Mouse (Mus musculus): ENCODE data around the gene Me3.
"Not testable (repeated sequence)": the region's sequence is repeated elsewhere in the genome, so short reads cannot be mapped to it uniquely, and the experiment has no call there.

The Me3 gene

DNA sequence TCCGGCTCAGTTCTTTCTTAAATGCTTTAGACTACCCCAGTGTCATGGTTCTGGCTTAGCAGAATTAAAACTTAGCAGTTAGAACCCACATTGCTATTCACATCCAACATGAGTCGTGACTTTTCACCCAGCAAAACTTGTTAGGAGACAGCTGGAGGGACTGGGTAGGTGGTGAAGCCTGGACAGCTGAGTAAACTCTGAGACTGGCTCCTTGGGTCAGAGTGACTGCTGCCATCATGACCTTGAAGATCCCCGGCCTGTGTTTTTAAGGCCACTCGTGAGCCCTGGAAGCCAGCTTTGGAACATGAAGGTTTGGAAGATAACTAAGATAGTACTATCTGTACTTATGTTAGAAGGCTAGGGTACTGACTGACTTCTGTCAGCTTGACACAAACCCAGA lies 35.4 kb downstream of the Me3 start:
- no peak for DNase-seq

DNA sequence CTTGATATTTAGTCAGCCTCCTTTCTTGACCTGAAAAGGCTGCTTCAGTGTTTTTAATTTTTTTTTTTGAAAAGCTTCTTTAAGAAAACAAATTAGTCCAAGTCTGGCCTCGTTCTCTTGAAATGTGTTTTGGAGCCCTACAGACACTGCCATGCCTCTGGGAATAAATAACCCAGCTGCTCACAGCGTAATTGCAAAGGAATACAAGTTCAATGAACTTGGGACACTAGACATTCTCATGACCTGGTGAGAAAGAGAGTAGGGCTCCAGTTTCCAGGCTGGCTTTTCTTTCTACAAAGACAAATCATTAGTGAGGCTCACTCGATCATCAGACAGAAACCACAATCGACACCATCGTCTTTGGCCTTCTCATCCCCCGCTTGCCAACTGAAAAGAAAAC lies 37.3 kb downstream of the Me3 start:
- peak; percentile 18 to 32 for DNase-seq

DNA sequence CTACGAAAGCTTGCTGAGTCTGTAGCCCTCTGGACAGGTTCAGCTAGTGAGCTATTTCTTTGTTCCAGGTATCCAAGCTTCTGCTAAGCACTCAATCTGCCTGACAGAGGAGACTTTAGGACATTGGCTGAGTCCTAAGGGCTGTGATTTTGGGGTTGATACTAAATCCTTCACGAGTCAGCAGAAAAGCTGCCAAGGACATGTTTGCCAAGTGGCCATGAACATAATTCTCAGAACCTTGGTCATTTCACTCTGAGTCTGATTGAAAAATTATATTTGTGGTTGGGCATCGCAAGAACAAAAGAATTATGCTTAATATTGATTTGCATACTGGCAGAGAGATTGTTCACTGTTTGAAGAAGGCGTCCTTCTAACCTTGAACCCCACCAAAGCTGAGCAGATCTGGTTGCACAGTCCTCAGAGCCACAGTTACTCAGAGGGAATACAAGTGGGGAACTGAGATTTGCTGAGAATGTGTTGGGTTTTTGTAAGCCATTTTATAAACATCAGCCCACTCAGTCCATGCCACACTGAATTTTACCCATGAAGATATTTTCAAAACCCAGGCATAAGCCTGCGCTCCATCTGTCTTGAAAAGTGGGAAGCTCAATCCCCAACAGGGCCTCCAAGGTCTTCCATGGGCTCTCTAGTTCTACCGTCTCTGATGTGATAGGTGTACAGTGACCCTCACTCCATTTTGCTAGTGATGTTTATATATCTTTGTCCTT lies 39.1 kb downstream of the Me3 start:
- DNase-seq = no peak

DNA sequence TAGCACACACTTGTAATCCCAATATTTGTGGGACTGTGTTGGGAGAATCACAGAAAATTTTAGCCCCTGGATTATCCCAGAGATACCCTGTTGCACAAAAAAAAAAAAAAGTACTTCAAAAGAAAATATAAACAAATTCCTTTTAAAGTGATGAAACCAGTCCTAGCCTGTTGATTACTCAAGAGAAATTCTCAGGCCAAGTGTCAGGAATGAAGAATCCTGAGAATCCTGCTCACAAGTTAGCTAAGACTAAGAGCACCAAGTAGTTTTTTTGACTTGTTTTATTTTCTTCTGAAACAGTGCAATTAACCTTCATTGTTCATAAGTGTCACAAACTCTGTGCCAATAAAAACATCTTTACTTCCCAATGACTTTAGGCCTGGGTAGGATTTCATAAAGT lies 44.0 kb downstream of the Me3 start:
- no peak for DNase-seq

DNA sequence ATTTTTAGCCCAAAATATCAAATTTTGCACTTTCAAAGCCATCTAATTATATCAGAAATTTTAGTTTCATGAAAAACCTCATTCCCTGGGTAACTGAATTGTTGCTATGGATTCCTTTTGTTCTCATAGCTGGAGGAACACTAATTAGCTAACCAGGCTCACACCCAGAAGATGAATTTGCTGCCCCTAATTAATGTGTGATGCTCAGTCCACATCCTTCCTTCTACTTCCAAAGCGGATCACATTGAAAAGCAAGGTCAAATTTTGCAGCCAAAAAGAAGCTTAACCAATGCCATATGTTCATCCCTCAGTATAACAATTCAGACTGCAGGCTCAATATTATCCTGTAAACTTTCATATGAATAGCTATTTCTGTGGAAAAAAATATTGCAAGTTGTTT lies 45.7 kb downstream of the Me3 start:
- no peak for DNase-seq

DNA sequence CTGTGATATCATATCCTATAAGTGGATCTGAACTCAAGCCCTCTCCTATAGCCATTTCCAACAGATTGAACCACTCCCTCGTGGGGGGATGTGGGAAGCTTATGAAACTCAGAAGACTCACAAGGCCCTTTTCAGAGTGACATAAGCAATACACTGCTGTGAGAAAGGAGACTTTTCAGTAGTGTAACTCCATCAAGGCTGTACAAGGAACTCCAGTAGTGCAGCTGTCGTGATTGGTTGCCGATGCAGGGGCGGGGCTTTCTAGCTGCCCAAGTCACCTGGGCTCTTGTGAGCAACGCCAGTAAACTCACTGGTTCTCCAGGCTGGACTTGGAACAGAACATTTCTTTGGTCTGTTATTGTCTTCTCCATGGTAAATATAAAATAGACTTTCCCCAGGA lies 46.5 kb downstream of the Me3 start:
- DNase-seq = no peak

DNA sequence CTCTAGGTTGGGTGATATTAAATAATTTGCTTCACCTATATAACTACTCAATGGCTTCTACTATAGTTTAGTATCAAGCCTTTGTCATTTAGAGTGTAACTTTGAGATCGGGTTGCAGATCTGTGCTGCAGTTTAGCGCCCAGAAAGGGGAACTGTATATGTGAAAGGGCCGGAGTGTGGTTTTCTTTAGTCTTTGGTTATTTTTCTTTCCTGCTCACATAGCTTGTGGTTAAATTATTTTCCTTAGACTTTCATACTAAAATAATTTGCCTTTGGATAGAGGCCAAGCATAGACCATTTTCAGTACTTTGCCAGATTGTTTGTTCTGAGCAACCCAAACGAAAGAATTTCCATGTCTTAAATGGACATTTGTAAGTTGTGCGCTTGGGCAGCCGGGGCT lies 46.9 kb downstream of the Me3 start:
- DNase-seq = no peak

DNA sequence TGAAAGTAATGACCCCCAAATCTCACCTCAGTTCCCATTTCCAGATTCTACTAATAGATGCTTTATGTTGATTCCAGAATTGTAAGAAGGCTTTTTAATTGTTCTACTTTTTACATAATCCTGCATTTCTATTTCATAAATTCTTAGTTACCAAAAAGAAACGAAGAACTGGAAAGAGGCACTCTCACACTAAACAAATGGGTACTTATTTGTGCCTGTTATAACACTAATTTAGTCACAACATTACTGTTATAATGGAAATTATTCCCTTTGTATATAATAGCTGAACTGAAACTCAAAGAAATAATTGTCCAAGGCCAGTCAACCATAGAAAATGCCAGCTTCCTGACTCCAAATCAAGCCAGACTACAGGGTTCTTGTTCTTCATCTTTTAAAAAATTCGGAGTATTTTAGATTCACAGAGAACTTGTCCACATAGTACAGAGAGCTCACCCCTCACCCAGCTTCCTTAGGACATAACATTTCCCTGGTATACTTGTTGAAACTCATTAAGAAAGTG lies 47.5 kb downstream of the Me3 start:
- no peak for DNase-seq

DNA sequence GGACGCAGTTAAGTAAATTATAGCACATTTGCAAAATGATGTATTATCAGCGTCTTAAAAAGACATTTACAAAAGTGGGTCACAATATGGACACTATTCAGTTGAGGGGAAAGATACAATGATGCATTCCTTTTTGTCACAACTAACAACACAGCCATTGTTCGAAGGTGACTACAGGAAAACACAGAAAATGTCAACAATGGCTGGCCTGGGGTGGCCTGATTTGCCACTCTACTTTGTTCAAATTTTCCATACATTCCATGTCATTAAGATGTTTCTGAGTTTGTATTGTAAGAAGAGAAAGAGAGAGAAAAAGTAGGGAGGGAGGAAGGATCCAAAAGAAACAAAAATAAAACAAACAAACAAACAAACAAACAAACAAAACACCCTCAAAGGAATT lies 48.7 kb downstream of the Me3 start:
- DNase-seq = no peak

DNA sequence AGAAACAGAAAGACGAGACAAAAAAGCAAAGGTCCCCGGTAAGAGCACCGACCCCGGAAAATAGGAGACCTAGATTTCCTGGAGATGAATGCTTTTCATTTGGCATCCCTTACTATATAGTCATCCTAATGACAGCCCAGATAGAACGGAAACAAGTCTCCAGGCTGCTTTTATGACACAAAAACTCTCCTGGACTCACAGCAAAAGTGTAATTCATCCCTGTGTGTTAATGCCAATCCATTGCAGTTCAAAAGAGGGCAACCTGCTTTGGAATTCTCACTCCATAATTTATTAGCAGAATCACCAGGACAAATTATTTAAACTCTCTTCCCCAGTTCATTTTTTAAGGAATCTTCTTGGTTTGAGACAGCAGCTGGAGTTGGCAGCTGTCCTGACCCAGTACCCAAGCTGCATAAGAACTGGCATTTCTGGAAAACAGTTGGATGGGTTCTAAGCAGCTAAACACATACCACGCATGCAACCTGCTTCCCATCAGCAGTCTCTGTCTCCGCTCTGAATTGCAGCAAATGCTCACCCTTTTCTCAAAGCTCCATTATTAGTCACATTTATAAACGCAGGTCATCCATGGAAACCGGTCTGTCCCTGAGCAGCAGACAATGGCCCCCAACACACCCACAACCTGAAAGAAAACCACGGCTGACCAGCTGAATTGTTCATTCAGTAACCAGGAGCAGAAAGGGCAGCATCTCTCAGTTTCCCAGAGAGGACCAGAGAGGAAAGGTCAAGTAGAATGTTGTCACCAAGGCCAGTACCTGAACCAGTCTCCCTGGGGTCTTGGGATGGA lies 49.7 kb downstream of the Me3 start:
- DNase-seq = no peak

DNA sequence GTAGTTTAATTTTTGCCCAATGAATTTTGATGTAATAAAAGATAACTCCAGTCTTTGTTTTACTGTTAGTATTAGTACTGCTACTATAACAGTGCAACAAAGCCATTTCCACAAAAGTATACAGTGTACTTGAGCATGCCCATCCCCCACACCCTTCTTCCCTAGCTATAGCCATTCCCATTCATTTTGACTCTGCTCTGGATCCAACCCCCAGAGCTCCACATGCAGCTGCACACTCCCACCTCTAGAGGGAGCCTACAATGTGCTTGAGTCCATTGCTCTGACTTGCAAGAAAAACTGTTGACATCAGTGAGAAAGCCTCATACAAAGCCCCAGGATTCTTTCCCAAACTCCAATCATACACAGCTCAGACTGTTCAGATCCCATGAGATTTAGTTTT lies 66.0 kb downstream of the Me3 start:
- peak in 1 of 2 experiments; percentile 17 for DNase-seq

DNA sequence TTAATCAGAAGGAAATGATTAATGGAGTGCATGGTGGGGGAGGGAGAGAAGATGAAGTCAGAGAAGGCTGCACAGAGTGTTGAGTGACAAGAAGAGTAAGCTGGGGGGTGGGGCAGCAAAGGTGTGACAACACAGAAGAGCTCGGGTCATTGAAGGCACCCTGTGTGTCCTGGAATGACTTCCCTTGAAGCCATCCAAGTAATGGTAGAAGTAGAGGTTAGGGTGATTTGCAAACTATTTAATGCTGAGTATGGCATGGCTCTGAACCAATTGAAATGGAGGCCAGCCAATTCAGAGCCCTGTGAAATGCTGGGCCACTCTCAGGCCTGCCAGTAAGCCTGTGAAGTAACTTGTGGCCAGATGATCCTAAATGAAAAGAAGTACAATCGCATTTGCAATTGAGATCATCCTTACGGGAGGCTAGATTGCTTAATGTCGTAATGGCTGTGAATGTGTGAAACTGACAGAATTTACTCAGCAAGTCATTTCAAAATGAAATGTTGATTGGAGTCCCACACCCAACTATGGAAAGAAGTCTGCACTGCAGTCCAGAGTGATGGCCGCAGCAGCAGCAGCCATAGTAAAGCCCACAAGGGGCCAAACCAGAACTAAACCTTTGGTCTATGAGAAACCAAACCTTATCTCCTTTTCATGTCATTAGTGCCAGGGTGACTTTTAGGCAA lies 67.6 kb downstream of the Me3 start:
- DNase-seq = peak; percentile 50 to 61

DNA sequence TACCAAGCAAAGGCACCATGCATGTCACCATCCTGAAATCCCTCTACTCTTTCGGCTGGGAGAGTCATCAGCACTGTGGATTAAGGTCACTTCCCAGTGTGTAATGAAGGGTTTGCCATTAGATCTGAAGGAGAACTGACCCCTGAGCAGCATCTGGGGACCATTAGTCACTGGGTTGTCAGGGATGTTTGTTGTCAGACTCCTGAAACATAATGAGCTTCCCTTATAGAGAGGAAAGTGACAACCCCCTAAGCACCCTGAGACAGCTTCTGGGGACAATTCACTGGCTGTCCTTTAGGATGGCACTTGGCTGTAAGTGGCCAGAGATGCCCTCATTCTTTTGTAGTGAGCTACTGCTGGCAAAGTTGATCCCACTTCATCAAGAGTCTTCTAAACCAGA lies 68.3 kb downstream of the Me3 start:
- DNase-seq = no peak

DNA sequence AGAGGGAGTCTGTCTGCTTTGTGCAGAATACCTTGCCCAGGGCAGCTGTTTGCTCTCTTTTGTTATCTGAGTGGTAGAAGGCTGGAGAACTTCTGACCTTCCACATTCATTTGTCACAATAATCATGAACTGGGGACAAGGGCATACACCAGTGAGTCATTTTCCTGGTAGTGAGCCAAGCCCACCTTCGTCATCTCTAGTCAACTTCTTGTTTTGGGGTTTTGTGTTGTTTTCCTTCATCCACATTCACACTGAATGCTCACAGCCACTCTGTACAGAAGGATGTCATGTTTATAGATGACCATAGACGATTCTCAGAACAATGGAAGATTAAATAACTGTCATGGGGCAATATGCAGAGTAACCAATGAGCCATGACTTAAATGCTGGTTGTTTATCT lies 78.6 kb downstream of the Me3 start:
- DNase-seq = no peak

DNA sequence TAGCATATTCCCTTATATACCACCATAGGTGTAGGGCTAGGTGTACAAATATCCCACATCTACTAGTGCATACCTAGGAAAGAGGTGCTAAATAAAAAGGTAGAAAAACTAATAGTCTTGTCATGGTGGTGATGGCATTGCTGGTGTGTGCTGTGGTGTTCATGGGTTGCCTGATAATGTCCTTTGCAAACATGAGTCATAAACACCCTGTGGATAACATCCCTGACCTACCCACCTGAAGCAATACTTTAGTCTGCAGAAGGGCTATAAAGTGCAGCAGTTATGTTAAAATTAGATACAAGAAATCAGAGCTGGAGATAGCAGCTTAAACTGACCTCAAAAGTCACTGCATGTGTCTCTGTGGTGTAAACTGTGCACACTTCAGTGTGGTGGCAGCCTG lies 80.9 kb downstream of the Me3 start:
- DNase-seq = no peak

DNA sequence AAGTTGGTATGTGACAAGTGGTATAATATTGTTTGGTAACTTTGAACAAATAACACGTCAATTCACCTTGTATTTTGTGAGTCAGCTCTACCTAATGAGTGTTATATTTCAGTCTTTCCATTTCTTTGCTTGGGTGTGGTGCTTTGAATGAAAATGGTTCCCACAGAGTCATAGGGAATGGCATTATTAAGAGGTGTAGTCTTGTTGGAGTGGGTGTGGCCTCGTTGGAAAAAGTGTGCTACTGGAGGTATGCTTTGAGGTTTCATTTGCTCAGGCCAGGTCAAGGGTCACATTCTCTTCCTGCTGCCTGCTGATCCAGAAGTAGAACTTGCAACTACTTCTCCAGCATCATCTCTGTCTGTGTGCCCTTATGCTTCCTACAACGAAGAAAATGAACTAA lies 84.0 kb downstream of the Me3 start:
- DNase-seq = no peak

DNA sequence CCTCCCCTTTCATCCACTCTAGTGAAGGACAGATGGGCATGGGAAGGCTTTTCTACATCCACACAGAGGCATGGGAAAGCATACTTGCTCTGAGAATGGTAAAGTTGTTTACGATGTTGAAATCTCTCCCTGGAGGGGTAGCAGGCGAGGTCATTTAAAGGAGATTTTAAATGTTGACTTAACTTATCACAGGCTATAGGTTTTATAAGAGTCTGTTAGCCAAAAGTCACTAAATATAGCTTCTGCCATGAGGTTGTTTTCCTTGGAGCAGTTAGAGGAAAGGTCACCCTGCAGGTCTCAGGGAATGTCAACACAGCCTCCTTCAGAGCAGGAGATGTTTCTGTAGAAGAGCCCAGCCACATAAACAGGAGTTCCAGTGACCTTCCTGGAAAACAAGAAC lies 85.3 kb downstream of the Me3 start:
- DNase-seq = peak in 1 of 2 experiments; percentile 20

DNA sequence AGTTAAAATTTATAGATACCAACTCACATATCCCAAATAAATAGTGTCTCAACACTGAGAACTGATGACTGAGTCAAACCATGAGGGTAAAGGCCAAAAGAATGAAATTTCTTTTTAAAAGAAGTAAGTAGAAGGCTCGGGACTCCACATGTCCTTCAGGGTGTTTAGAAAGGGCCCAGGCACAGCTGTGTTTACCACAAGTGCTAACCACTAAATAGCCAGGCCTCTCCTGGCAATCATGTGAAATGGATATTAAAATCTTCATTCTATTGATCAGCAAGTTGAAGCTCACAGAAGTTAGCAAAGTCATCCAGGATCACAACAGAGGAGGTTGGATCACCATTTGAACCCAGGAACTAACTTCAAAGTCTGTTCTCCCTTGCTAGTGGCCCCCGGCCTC lies 86.1 kb downstream of the Me3 start:
- DNase-seq = no peak

DNA sequence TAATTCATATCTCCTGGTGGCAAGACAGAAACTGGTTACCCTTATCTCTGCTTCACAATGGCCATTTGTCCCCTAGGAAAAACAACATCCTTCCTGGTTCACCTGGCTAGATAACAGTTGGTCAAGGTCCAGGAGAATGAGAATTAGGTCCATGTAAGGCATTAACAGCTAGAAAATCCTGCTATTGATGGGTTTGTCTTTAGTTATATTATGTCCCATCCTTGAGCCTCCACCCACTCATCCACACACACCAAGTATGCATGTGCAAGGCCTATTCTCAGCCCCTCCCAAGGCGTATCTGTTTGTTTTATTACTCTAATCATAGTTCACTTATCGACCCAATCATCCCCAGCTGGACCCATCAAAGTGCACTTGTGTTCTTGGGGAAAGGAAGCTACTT lies 88.1 kb downstream of the Me3 start:
- no peak for DNase-seq

DNA sequence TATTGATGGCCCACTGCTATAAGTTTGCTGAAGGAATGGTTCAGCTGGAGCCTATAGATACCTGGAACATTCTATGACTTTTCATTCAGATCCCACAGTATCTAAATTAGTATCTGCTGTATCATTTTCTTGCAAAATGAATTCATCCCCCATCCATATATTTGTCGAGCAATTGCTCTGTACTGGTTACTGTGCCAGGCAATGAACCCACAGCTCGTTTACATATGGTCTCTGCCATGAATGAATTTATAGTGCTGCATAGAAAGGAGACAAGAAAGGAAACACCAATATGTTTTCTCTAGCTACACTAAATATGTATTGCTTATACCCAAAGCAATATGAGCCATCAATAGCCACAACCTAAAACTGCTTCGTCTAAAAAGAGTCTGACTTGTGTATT lies 94.5 kb downstream of the Me3 start:
- no peak for DNase-seq

DNA sequence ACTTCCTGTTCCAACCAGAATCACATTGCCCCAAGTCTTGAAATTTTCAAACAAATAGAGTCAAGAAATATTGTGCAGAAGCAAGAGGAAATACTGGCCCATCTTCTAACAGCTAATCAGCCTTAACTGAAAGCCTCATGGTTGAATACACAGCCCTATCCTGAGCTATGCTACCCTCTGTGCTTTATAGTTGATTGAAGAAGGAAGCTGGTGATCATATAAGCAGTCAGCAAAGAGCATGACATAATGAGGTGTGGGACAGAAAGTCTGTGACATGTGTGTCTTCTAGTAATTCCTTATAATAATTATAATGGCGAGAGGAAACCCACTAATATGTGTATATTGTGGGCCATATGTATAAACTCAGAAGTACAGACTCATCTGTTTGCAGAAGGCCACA lies 95.4 kb downstream of the Me3 start:
- DNase-seq = no peak

DNA sequence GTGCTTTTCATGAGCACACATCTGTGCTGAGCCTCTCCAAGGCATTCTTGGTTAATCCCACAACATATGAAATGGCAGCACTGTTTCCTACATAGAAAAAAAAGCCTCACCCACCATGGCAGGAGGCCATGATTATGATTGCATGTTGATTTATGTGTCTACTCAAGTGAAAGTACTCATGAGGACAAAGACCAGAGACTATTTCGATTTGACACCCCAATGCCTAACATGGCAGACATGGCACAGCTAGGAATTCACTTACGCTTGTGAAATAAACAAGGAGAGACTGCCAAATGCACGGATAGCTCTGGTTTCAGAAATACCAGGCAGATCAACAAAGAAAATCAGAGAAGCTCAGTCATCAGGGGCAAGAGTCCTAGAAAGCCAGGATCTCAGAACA lies 96.2 kb downstream of the Me3 start:
- DNase-seq = no peak

DNA sequence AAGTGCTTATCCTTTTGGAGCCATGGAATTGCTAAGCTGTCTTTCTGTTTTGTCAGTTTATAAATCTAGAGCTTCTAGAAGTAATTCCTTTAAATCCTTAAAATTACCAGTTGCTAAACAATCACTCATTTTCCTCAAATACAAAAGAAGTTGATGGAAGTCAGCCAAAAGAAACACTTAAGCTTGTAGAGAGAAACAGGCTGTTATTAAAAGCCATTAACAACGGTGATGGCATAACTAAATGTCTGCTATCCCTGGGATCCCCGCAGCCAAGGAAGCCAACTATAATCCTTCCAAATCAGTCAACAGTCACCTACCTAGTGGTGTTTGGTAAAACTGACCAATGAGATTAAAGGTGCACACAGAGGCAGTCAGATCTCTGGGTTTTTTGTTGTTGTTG lies 98.3 kb downstream of the Me3 start:
- DNase-seq = no peak

DNA sequence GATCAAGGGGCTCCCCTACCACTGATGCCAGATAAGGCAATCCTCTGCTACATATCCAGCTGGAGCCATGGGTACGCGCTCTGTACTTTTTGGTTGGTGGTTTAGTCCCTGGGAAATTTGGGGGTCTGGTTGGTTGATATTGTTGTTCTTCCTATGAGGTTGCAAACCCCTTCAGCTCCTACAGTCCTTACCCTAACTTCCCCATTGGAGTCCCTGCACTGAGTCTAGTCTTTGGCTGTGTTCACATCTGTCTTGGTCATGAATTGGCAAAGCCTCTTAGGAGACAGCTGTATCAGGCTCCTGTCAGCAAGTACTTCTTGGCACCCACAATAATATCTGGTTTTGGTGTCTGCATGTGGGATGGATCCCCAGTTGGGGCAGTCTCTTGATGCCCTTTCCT lies 98.9 kb downstream of the Me3 start:
- not testable (repeated sequence) for DNase-seq
